Mouse (Mus musculus): ENCODE data around the gene Cnr2.

- no peak for TF ChIP-seq CTCF (IDR thresholded peaks at IDR 0.05; ENCODE audit: low read depth, low read length)
- no peak for TF ChIP-seq POLR2A (IDR thresholded peaks at IDR 0.05; ENCODE audit: borderline replicate concordance, low read depth, low read length)
Observed at GRCm38 (mm10) chr4:135918635-135919279, 23.6 kb downstream of the Cnr2 start.
